Mouse (Mus musculus) WW6 (cell line): ENCODE data around the gene Crhr1.

Experiments
- DNase-seq: peaks from one replicate; pipeline ENCODE4 v3.0.0-alpha.2; 2013; ENCODE audit warnings: low read depth, low spot score

Crhr1 gene

DNA sequence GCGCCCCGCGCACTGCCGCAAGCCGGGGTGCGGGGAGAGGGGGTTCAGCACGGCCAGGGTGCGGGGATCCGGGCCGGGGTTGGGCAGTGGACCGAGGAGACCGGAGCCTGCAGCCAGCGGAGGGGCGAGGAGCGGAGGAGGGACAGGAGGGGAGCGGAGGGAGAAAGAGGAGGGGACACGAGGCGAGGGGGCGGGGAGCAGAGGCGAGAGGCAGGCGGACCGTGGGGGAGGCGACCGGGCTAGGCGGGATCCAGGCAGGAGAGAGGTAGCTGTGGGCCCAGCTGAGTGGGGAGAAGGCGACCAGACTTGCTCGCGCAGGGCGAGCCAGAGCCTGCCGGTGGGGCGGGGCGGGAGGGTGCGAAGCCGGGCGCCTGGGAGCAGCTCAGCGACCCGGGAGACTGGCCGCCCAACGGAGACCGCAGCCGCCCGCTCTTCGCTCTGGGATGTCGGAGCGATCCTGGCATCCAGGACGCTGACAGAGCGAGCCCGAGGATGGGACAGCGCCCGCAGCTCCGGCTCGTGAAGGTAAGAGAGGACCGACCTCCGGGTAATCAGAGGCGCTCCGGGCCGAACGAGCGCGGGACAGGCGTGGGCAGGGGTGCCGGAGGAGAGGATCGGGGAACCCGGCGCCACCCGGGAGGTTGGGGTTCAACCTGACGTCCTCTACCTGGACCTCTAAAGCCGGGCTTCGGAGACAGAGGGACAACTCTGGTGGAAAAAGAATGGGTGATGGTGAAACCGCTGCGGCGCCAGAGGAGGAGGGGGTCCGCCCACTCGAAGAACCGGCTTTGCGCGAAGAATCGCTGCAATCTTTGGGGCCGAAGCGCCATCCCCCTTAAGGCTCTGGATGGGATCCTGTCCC, at the start of gene Crhr1:
Crhr1 (plus strand) TSS at position 276 of the 862 bp plus-strand sequence.
- DNase-seq: peak; percentile 40

DNA sequence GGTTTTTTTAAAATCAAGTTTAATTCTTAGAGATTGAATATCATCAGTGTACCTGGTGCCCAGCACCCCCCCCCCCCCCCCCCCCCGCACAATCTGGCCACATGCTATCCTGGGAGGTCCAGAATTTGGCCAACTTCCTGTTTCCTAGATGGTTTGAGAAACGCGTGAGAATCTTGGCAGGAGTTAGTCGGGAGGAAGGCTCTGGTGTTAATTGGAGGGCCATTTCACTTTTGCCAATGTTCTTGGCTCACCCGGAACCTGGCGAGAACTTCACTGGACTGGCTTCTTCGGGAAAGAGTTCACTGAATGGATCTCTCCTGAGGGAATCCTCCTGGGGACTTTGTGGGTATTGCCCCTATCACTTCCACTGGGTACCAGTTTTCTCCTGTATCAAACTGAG, 49.4 kb upstream of the Crhr1 start:
- no peak for DNase-seq

DNA sequence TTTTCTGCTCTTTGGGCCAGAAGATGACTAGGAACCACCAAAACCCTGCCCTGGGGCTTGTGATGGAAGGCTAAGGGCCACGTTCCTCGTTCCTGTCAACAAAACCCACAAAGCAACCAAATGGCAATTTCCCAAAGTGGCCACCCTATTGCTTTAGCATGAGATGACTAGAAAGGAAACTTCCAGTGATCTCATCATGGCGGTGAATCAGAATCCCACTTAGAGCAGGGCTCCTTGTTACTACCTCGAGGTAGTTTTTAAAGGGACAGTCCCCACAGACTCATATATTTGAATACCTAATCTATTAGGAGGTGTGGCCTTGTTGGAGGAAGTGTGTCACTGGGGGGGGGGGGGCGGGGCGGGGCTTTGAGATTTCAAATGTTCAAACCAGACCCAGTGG, 48.9 kb upstream of the Crhr1 start:
- no peak for DNase-seq

DNA sequence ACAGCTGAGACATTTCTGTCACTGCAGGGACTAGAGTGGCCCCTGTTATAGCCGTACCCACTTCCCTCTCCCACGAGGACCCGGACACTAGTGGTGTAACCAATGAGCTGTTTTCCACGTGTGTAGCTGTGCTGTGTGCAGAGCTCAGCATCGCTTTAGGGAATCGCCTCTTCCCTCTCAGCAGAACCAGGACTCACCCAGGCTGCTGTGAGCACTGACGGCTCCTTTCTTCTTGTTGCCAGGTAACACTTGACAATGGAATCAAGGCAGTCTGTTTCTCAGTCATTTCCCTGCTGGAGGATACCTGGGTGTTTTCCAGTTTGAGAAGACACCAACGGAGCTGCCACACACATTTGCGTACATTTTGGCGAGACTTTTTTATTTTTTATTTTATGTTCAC, 44.1 kb upstream of the Crhr1 start:
- DNase-seq: no peak

DNA sequence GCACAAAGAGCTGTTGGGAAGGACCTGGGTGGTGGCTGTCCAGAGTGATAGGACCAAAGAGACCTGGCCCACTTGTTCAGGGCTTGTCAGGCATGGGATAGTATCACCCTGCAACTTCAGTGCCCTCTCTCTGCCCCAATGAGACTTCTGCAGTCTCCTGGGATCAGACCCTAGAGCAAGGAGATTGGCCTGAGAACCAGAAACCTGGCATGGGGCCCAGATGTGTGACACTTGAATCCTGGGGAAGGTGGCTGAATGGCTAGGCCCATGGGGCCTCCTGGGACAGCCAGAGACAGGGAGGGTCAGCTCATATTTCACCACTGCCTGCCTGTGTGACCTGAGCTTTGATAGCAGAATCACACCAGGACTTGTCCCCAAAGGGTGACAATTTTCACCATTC, 41.9 kb upstream of the Crhr1 start:
- DNase-seq: no peak

DNA sequence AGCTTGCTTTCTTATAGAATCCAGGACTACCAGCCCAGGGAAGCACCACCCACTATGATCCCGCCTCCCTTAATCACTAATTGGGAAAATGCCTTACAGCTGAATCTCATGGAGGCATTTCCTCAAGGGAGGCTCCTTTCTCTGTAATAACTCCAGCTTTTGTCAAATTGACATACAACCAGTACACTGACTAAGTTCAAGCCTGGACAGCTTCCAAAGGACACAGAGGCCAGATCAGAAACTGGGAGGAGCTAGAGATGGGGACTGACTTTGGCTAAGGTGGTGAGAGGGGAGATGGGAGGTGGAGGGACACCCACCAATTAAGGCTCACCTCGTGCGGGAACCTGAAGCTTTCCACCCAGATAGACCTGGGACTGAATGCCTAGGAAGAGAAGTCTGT, 37.5 kb upstream of the Crhr1 start:
- DNase-seq: no peak

DNA sequence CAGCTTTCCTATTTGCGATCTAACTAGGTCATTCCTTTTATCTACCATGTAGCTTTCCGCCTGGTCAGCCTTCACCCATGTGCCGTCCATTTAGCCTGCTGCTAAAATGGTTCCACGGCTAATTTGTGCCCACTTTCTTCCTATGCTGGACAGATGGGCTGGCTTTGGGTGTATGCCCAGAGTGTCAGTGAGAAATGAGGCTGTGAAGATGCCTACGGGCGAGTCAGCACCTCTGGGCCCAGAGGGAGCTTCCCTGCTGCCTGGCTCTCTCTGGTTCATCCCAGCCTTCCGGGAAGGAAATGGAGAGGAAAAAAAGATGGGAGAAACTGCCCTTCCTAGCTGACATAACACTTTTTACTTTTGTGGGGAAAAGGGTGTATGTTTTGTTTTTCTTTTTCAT, 36.1 kb upstream of the Crhr1 start:
- DNase-seq: no peak

DNA sequence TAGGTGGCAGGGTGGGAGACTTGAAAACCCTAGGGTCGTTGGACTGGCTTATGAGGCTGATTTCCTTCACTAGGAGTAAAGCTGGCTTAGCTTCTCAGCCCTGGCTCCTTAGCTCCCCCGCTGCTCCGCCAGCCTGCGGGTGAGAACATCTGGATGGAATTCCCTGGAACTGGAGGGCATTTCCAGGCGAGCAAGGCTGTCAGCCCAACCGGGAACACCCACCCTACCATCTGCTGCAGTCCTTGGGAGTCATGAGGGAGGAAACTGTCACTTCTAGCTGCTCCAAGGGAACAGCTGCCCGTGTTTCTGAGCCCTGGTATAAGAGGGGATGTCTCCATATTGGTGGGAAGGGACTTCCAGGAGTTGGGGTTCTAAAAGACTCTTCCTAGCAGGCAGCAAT, 33.1 kb upstream of the Crhr1 start:
- no peak for DNase-seq

DNA sequence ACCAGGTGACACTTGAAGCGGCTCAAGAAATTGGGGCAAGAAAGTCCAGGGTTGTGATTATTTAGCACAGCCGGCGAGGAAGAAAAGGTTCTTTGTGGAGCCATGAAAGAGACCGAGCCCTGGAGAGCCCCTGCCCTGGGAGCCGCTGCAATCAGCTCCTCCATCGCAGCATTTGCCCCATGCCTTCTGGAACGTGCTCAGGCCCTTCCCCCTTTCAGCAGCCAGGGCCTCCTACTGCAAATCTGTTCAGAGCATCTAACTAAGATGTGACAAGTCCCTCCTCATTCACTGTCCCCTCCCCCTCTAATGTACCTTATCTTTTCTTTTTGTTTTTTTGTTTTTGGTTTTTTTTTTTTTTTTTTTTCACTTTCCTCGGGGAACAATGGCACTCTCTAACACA, 30.0 kb upstream of the Crhr1 start:
- DNase-seq: no peak

DNA sequence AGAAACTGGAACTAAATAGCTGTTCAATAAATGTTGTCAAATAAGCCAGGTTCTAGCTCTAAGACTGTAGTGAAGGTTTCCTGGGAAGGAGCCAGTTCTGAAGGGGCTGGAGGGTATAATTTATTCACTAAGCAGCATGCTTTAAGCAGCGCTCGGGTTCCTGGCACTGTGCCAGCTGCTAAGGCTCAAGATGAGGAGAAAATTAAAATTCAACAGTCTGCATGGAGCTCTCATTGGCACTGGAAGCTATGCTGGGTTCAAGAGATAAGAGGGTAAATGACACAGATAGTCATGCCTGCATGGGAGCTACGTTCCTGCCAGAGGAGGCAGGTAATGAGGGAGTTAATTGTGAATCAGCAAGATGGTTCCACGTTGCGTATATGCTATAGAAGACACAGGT, 26.3 kb upstream of the Crhr1 start:
- DNase-seq: no peak

DNA sequence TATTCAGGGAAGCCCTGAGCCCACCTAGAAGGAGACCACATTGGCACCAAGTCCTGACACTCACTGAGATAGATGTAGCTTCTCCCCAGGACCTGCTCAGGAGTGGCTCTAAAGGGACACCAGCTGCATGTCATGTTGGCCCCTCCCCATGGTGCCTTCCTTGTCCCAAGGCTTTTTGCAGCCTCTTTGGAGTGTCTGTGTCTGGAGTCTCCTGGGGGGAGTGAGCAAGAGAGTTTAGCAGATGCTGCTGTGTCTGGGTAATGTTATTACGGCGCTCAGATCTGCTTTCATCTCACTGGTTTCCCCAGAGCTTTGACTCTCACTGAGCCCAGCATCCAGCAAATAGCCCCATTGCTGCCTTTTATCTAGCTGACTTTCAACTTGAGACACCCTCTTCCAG, 25.7 kb upstream of the Crhr1 start:
- no peak for DNase-seq

DNA sequence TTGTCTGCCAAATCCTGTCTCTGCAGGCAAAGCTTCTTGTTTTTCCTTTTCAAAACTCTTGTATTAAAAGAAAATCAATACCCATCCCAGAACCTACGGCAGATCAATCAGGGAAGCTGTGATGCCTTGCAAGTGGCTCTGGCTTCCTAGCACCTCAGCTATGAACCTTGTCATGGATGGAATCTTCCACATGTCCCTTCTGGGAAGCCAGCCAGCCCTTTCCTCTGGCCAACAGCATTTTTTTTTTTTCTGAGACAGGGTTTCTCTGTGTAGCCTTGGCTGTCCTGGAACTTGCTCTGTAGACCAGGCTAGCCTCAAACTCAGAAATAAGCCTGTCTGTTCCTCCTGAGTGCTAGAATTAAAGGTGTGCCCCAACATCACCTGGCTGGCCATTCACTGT, 22.3 kb upstream of the Crhr1 start:
- no peak for DNase-seq

DNA sequence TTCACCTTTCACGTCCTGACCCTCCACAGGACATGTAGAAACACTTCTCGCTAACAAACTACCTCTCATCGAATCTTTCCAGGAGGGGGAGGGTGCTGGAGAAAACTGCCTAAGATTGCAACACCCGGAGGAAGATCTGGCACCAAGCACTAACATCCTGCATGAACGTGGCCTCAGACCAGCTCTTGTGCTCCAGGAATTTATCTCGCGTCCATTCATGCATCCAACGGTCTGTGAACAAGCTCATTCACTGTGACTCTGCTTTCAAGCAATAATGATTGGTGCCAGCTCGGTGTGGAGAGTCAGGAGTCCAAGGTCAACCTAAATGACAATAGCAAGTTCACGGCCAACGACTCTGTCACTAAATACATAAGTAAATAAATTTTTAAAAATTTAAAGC, 20.8 kb upstream of the Crhr1 start:
- DNase-seq: no peak

DNA sequence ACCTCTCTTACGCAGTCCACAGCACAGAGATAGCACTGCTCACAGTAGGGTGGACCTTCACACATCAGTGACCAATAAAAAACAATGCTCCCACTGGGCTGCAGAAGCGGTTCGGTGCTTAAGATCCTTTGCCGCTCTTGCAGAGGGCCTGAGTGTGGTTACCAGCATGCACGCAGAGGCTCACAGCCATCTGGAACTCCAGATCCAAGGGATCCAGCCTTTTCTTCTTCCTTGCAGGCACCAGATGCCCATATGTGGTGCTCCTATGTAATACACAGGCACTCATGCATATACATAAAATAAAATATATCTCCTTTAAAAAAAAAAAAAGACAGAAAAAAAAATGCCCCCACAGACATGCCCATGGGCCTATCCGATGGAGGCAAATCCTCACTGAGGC, 19.0 kb upstream of the Crhr1 start:
- no peak for DNase-seq

DNA sequence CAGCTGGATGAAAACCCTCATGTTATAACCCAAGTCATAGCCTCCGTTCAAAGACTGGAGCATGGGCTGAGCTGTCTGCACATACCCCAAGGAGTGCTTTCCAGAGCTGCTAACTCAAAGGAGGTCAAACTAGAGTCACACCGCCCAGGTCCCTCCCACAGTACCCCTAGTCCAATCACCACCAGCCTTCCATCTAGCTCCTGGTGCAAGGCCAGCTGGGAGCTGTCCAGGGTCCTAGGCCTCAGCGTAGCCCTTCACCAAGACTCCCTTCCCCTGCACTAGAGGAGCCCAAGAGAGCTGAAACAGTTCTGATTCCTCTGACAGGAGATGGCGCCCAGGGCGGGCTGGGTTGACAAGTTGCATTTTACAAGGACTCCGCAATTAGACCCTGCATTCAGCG, 18.0 kb upstream of the Crhr1 start:
- DNase-seq: peak; percentile 96

DNA sequence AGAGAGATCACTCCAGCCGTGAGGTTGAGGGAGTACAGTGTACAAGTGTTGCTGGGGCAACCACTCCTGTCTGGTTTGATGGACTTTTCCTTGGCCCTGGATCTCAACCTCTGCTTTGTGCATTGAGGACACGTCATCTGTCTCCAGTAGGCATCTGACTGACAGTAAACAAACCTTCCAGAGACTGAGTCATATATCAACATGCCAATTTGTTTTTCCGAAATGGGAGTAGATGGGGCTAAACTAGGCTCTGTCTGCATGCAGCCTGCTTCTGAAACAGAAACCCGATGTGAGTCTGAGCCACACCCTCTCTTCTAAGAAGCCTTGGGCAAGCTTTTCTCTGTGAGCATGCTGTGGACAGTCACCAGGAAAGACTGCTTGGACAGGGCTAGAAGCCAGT, 14.3 kb upstream of the Crhr1 start:
- DNase-seq: no peak

DNA sequence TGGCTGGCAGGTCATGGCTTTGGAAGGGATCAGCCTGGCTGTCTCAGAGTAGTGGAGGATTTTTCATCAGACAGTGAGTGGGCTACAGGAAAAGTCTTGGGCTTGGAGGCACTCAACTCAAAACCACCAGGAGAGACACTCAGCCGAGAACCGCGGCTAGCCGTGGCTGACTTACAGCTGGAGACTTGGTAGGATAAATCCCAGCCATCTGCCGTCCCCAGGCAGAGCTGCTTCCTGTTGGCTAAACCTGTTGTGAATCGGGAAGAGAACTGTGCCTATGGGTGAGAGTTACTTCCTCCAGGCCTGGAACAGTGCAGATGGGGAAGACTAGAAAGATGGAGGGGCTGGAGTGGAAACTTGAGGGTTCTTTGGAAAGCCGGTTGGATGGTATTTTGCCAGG, 9.7 kb upstream of the Crhr1 start:
- DNase-seq: no peak

DNA sequence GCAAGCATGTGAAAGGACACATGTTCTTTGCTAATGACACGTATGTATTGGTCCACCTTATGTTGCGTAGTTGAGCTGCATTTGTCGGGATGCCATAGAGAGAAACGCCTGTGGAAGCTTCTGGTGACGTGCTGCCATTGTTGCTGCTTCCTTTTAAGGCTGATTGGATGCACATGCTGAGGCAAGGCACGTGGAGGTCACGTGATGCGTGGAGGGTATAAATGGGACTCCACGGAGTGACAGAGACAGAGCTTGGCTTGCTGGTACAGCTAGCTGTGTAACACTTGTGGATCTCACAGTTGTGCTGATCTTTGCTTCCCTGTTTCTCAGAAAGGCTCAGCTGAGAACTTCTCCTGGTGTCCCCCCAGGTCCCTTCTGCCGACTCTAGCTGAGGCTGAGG, 9.2 kb upstream of the Crhr1 start:
- no peak for DNase-seq

DNA sequence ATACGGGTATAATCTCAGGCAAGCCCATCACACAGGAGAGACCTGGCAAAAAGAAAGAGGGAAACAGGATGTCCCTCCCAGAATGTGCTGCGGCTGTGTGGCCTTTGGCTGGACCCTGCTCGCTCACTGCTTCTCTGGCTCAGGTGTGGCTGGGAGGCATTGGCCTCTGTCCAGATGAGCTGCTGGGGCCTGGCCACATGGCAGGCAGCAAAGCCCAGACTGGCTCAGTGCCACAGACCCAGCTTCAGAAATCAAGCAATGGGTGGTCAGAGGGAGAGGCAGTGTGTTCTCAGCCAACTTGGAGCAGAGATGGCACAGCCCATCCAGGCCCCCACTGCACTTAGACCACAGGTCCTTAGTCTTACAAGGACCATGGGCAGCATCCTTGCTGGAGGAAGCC, 8.1 kb upstream of the Crhr1 start:
- no peak for DNase-seq

DNA sequence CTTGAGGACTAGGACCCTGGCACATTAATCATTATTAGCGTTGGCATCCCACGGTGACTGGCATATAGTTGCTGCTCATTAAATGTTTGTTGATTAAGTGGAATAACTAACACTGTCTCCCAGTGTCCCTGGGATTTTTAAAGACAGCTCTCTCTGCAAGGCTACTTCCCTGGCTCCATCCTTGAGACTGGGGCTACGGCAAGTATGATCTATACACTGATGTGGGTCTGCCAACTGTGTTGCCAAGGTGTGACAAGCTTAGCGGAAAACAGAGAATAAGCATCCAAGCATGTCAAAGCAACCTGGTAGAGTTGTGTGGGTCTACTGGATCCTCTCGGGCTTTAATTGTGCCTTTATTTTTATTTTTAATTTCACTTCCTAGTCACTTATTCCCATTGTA, 3.2 kb upstream of the Crhr1 start:
- no peak for DNase-seq

DNA sequence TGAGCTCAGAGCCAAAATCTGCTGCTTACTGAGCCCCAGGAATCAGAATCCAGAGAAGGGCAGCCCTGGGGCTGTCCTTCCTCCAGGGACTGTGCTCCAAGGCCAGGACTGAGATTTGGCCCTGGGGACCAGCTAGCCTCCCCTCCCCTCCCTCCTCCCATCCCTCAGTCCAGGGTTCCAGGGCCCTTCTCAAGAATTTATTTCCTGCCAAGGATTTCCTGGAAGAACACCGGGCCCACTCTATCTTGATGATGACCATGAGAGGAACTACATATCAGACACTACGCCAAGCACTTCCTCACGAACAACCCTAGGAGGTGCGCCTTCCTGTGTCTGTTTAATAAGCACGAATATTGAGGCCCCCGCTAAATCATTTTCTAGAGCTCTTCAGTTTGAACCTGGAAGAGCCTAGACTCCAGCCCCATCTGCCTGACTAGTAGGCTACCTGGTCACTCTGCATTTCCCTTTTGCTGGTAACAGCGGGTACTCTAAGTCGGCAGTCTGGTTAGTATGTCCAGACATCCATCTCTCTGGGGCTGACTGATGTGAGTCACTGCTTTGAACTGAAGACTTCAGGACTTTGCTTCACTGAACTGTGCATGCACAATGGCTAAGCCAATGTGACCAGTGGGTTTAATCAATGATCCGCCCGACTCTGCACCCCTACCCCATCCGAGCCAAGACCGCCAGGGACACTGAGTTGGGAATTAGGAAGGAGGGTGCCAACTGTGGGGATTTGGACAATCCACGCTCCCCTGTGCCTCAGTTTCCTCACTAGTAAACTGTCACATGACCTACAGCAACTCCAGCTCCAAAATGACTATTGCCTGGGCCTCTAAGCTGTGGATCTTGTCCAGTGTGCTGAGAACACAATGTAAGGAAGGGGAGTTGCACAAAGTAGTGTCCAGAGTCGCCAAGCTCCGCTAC, 1.7 kb upstream of the Crhr1 start:
- no peak for DNase-seq

DNA sequence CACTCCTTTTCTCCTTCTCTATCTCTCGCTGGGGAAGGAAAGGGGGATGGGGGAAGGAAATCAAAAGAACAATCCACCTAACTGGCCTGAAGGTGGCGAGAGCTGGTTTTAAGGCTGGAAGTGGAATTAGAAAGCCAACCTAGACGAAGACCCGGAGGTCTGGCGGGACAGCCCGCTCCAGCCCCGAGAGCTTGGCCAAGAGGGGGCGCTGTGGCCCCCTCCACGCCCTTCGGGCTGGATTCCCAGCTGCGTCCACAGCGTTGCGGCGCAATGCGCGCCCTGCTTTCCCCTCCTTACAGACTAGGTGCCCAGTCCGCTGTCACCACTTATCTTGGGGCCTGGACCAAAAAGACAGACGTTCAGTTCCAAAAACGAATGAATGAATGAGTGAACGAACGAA, 899 bp upstream of the Crhr1 start:
- DNase-seq: peak; percentile 78

DNA sequence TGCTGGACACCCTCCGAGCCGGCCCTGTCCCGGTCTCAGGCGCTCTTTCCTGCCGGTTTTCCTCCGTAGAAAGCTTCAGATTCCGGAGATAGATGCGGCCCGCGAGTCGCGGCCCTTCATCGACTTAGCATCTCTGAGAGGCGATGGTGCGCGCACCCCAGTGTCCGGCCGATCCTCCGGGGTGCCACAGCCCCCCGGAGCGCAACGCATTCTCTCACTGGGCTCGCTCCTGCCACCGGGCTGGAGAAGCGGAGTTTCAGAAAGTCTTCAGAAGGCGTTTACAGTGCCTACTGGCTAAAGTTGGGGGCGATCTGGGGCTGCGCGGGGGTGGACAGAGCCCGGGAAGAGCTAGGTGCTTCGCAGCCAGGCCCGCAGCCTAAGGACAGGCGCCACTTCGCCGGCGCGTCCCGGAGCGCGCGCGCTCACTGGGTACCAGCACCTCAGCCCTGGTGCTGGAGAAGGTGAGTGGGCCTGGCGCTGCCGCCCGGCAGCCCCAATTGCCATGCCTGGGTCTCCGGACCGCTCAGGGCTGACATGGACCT, 858 bp downstream of the Crhr1 start:
- DNase-seq: no peak
